In genomic region chr4:152477466-152478223, GRCm38 (mm10) we compare ENCODE assay signal across 8 mouse cellular contexts. TPM values are rescaled to one million over a fixed set of nuclear protein-coding genes. Genes with fewer than 3 reads are reported as not detected.
A peak's percentile ranks its signal among the peaks of the same experiment; 100 is the strongest.
DNase-seq lines count a peak whose midpoint lies in the region; ATAC-seq and TF ChIP-seq lines count a peak whose summit lies in the region.

Gene Kcnab2 (minus strand): TSS chr4:152477871.

- no peak for TF ChIP-seq CTCF in cortical plate, adult 2 months (IDR thresholded peaks at IDR 0.05; ENCODE audit: extremely low read depth, insufficient read depth, low read length)
- no peak for TF ChIP-seq CTCF in hindbrain, postnatal 0 days (IDR thresholded peaks at IDR 0.05; ENCODE audit: low read depth)

- H3K4me3 ChIP-seq in cortical plate, adult 2 months (ENCODE audit: insufficient read depth, low read length), result peak within 1 kb of the TSS; percentile 64
- H3K4me3 ChIP-seq in hindbrain, postnatal 0 days (ENCODE audit: low read length), result peak within 1 kb of the TSS; percentile 83

- peak; percentile 96 for ATAC-seq in hindbrain, postnatal 0 days

- under 1% methylated on average over 62 of the region's 63 CpGs for WGBS in hindbrain, postnatal 0 days

- peak within 1 kb of the TSS; percentile 84 for H3K9ac ChIP-seq in hindbrain, postnatal 0 days (replicated peaks; ENCODE audit: low read length)

- no peaks in the 10 kb centered on the region for H3K36me3 ChIP-seq in hindbrain, postnatal 0 days (ENCODE audit: insufficient read depth, low read length)

- no peaks in the 10 kb centered on the region for H3K9me3 ChIP-seq in hindbrain, postnatal 0 days (ENCODE audit: low read length)

- peak within 1 kb of the TSS; percentile 80 for H3K4me2 ChIP-seq in hindbrain, postnatal 0 days (ENCODE audit: low read depth, low read length)

- peak; percentile 98 for TF ChIP-seq POLR2A in cortical plate, adult 2 months (IDR thresholded peaks at IDR 0.05; ENCODE audit: extremely low read depth, insufficient read depth, low read length)

- peak within 1 kb of the TSS; percentile 90 for H3K27ac ChIP-seq in cortical plate, adult 2 months (ENCODE audit: insufficient read depth, low read length)
- peak within 1 kb of the TSS; percentile 95 for H3K27ac ChIP-seq in hindbrain, postnatal 0 days

- DNase-seq in adipocyte (ENCODE audit: low spot score), result peak; percentile 95
- DNase-seq in gastrocnemius, adult 8-10 months (ENCODE audit: low spot score in 2 of 2), result peak; percentile 96 to 98
- peak; percentile 99 for DNase-seq in hindbrain, postnatal 0 days (ENCODE audit: low spot score)
- DNase-seq in left cerebral cortex, adult 18-20 months (ENCODE audit: low spot score in 2 of 2), result peak; percentile 100
- DNase-seq in lung, postnatal 4 days, result peak; percentile 99
- DNase-seq in retina, postnatal 1 day, result peak; percentile 100
- peak; percentile 100 for DNase-seq in thymus, postnatal 4 days

- peaks cover 8% of the 10 kb centered on the region for H3K4me1 ChIP-seq in cortical plate, adult 2 months (ENCODE audit: control insufficient read depth, insufficient read depth, low read length)
- peaks cover 11% of the 10 kb centered on the region for H3K4me1 ChIP-seq in hindbrain, postnatal 0 days (ENCODE audit: insufficient read depth, low read length)

- H3K27me3 ChIP-seq in hindbrain, postnatal 0 days (ENCODE audit: insufficient read depth, low read length), result no peaks in the 10 kb centered on the region

RNA-seq across cellular contexts. Expression of gene Kcnab2, which starts in this region (rescaled TPM):
- 245 and 267 TPM in 2 replicates for polyA plus RNA-seq in cortical plate, adult 2 months (2012; rRNA removed)
- total RNA-seq in gastrocnemius, adult 8-10 months (2022), result 1 to 10 TPM in 1 of 4 experiments, under 1 TPM in 3; 0.63 to 1.2 (median 0.85) TPM
- total RNA-seq in hindbrain, postnatal 0 days (2014; rRNA removed), result 54.0 and 55.6 TPM in 2 replicates
- polyA plus RNA-seq in hindbrain, postnatal 0 days (2015; fragmentation: Nextera tagmentation; extraction: Ambion mirVana), result 30.8 and 33.2 TPM in 2 replicates
- 100 to 1,000 TPM; 382 to 428 TPM for total RNA-seq in left cerebral cortex, adult 18-20 months (2021)

Comparison
In these comparisons a context has a peak if more than half of its experiments do, and no peak if none do; other contexts are left out.
1. Peak in every context shown above with its lines: DNase-seq, ATAC-seq, H3K4me3 ChIP-seq and H3K27ac ChIP-seq.
2. RNA of gene Kcnab2 (total RNA-seq): 382 to 428 TPM in left cerebral cortex, adult 18-20 months and 54.0 to 55.6 TPM in hindbrain, postnatal 0 days; 0.63 to 1.2 TPM in gastrocnemius, adult 8-10 months; every median in the first group is over 10 times any median in the second.